Mouse (Mus musculus) cortical plate, adult 2 months (tissue): ENCODE results near the gene Lck.

Experiments
- CTCF ChIP-seq: fragments of 200-500 bp; IDR thresholded peaks from 2 replicates; pipeline ENCODE4 v1.5.1; 2011; ENCODE audit warnings: mild to moderate bottlenecking, control low read depth, low read length; ENCODE audit not compliant: insufficient read depth; ENCODE audit errors: extremely low read depth
- POLR2A ChIP-seq: fragments of 200-500 bp; IDR thresholded peaks from 2 replicates; pipeline ENCODE4 v1.6.1; 2011; ENCODE audit warnings: mild to moderate bottlenecking, low read length, control low read depth; ENCODE audit not compliant: insufficient read depth; ENCODE audit errors: extremely low read depth

GRCm38 (mm10) chr4:129610472-129610871 lies 37.0 kb upstream of the Lck start:
- no peak for TF ChIP-seq POLR2A
- TF ChIP-seq CTCF: no peak
